Mouse (Mus musculus) gastrocnemius, adult 2 months (tissue): ENCODE measurements around the gene Rrn3. TPM values are rescaled to one million over a fixed set of nuclear protein-coding genes. Genes with fewer than 3 reads are reported as not detected.

Experiments
- DNase-seq: peaks from one replicate; pipeline ENCODE4 v3.0.0; 2022
- H3K27ac ChIP-seq: fragments of 200-600 bp; 2 replicates; pipeline ENCODE4 v1.8.1; 2022; ENCODE audit warnings: mild to moderate bottlenecking
- H3K4me3 ChIP-seq: fragments of 200-600 bp; 2 replicates; pipeline ENCODE4 v1.8.1; 2022; ENCODE audit warnings: mild to moderate bottlenecking, moderate library complexity
- CTCF ChIP-seq: fragments of 200-600 bp; IDR thresholded peaks from 2 replicates; pipeline ENCODE4 v1.8.1; 2022; ENCODE audit warnings: antibody characterized with exemption, mild to moderate bottlenecking, moderate library complexity
- intact Hi-C: fragments of 180-260 bp; cut with DNase I; formaldehyde crosslinking; loops from one replicate; pipeline ENCODE4 v1.15.1; 2025
- total RNA-seq, 2 experiments: library from RNA; stranded (reverse); gene quantifications; 2 replicates each; pipeline ENCODE4 v1.2.3; 2021

Rrn3 gene
- total RNA-seq, 2 experiments from 2014 or later = 37.0 to 37.3 TPM

DNA sequence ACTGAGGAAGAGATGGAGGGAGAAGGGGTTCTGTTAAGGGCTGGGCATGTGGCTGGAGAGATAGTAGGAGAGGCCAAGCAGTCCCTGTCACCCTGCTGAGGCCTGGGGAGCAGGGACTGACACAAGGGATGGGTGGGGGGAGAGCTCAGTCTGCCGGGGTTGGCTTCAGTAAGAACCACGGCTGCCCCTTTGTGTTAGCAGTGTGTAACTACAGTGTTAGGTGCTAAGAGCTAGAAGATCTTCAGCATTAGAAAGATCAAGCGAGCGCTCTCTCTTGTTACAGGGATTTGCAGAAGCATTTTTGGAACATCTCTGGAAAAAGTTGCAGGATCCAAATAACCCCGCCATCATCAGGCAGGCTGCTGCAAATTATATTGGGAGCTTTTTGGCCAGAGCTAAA is 24.2 kb downstream of the Rrn3 start:
- no peak overlapping the region for H3K27ac ChIP-seq
- no peak for DNase-seq
- TF ChIP-seq CTCF = no peak
- no peak overlapping the region for H3K4me3 ChIP-seq
- intact Hi-C loops = no loop called here

GRCm38 (mm10) chr16:13807616-13808015 is 27.1 kb downstream of the Rrn3 start:
- Histone ChIP-seq H3K27ac (no peak overlapping the region), H3K4me3 (no peak overlapping the region)
- no peak for DNase-seq
- no peak for TF ChIP-seq CTCF
- intact Hi-C loops = no loop called here

DNA sequence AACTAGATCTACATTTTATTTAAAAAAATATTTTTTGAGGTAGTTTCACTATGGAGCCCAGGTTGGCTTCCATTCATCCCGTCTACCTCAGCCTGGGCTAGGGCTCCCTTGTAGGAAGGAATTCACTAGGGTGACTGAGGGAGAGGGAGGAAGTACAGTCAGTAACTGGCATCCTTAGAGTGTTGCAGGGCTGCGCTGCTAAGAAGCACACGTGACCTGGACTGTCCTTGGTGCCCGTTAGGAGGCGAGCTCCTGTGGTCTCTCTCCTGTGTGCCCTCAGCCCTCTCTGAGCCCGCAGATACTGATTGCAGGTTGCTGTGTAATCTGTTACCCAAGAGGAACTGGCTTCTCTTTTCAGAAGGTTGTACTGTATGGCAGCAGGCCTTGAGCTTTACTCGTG is 27.9 kb downstream of the Rrn3 start:
- intact Hi-C loops = no loop called here
- no peak overlapping the region for H3K4me3 ChIP-seq
- DNase-seq = no peak
- no peak overlapping the region for H3K27ac ChIP-seq
- TF ChIP-seq CTCF = no peak

- intact Hi-C loops = no loop called here
- no peak for TF ChIP-seq CTCF
- DNase-seq = no peak
- no peak overlapping the region for H3K27ac ChIP-seq
- H3K4me3 ChIP-seq = no peak overlapping the region
Observed at GRCm38 (mm10) chr16:13812152-13812551, 31.6 kb downstream of the Rrn3 start.

GRCm38 (mm10) chr16:13813200-13813599 is 32.7 kb downstream of the Rrn3 start:
- no peak overlapping the region for H3K4me3 ChIP-seq
- no peak for DNase-seq
- no peak overlapping the region for H3K27ac ChIP-seq
- intact Hi-C loops = no loop called here
- TF ChIP-seq CTCF = no peak

- peak; percentile 99 for DNase-seq
- H3K27ac ChIP-seq = peak within 1 kb of the TSS; percentile 100
- TF ChIP-seq CTCF = no peak
- intact Hi-C loops = loop anchor here (2.0 to 5.0 kb wide), 2 partner anchors 36 to 340 kb away; partner anchors contain the start of gene Rrn3
- H3K4me3 ChIP-seq = peak within 1 kb of the TSS; percentile 86
Observed at GRCm38 (mm10) chr16:13818560-13819393, 38.3 kb downstream of the Rrn3 start, which contains the start of gene Ntan1. Gene Ntan1 (plus strand): TSS chr16:13818845.

DNA sequence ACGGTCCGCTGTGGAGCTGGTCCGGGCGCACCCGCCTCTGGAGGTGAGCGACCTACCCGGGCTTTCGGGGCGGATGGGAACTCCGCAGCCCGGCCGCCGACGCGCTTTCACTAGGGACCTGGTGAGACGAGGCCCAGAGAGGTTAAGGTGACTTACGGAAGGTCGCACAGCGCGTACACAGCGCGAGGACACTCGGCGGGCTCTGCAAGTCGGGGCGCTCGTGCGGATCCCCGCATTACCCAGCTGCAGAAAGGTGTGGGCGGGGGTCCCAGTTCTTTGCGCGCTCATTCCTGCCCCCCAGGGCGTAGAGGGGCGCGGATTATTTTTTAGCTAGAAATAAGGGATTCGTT is 38.9 kb downstream of the Rrn3 start:
- intact Hi-C loops = loop anchor here (2.0 to 5.0 kb wide), 2 partner anchors 37 to 339 kb away; partner anchors contain the start of gene Rrn3
- DNase-seq = no peak
- TF ChIP-seq CTCF = no peak
- H3K4me3 ChIP-seq = peak overlapping the region; percentile 86
- peak overlapping the region; percentile 100 for H3K27ac ChIP-seq

GRCm38 (mm10) chr16:13819806-13820500 is 39.4 kb downstream of the Rrn3 start:
- TF ChIP-seq CTCF = no peak
- H3K27ac ChIP-seq = peak overlapping the region; percentile 100
- DNase-seq = no peak
- intact Hi-C loops = loop anchor here (2.0 to 5.0 kb wide), 3 partner anchors 38 to 339 kb away; partner anchors contain the start of genes 3110001I22Rik, Bfar and Rrn3
- peak overlapping the region; percentile 86 for H3K4me3 ChIP-seq

GRCm38 (mm10) chr16:13820771-13821170 is 40.3 kb downstream of the Rrn3 start:
- intact Hi-C loops = loop anchor here (5.0 kb wide), 1 partner anchor 148 kb away; the partner anchor contains the start of genes 3110001I22Rik and Bfar
- Histone ChIP-seq H3K4me3 (no peak overlapping the region; the same call in 1 of the 2 replicates), H3K27ac (no peak overlapping the region)
- TF ChIP-seq CTCF = no peak
- no peak for DNase-seq

DNA sequence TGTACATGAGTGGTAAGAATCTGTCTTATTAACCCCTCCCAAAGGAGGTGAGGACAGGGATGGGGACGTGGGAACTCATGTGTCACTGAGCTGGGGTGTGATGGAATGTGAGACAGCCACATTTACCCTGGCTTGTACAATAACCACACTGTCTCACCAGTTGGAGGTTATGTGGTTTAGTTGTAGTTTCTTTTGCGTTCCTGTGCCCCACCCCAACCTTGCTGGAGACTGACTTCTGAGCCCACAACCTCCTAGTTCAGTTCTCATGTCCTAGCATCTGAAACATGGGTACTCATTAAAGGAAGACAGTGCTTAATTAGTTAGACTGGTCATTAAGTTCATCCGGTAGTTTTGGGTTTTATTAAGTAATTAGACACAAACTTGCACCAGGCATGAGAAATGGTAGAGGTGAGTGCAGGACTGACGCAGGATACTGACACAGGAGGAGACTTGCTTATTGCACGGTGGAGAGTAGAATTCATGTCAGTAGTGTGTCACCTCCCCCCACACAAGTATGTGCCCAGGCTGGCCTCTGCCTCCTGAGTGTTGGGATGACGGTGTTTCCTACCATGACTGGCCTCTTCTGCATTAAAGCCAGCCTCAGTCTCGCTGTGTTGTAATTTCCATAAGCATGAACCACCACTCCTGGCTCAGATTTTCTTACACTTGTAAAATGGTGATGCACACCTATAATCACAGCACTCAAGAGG is 45.4 kb downstream of the Rrn3 start:
- Histone ChIP-seq H3K27ac (no peak overlapping the region), H3K4me3 (no peak overlapping the region)
- intact Hi-C loops = no loop called here
- no peak for DNase-seq
- TF ChIP-seq CTCF = no peak

- intact Hi-C loops = no loop called here
- DNase-seq = no peak
- Histone ChIP-seq H3K4me3 (no peak overlapping the region), H3K27ac (no peak overlapping the region)
- no peak for TF ChIP-seq CTCF
Observed at GRCm38 (mm10) chr16:13826511-13826910, 46.0 kb downstream of the Rrn3 start.

- intact Hi-C loops = no loop called here
- DNase-seq = no peak
- TF ChIP-seq CTCF = peak; percentile 9; the same call in 1 of the 2 replicates
- Histone ChIP-seq H3K4me3 (no peak overlapping the region), H3K27ac (no peak overlapping the region)
Observed at GRCm38 (mm10) chr16:13830444-13830843, 49.9 kb downstream of the Rrn3 start.

GRCm38 (mm10) chr16:13831606-13832005 is 51.1 kb downstream of the Rrn3 start:
- intact Hi-C loops = no loop called here
- no peak overlapping the region for H3K4me3 ChIP-seq
- H3K27ac ChIP-seq = no peak overlapping the region
- DNase-seq = no peak
- TF ChIP-seq CTCF = no peak
